14 mouse cellular contexts compared by ENCODE assay signal in genomic region chr16:90522575-90522974, GRCm38 (mm10).
DNase-seq lines count a peak whose midpoint lies in the region; ATAC-seq lines count a peak whose summit lies in the region.
"Had no signal": no experiment of that assay in that cellular context is flagged by ENCODE, and none has a peak within 500 bp of the region (broad histone marks: within the 10 kb centered on the region; RNA-seq: fewer than 3 reads in every experiment).

No protein-coding gene starts in this region.

- DNase-seq in forebrain, embryonic 10.5 days (ENCODE audit: extremely low spot score, low spot score), result no peak
- DNase-seq in forebrain, embryonic 14.5 days (ENCODE audit: low spot score), result no peak
- DNase-seq in retina, postnatal 1 day, result peak; percentile 51
- DNase-seq in retina, embryonic 14.5 days (ENCODE audit: low spot score), result no peak
- no peak for DNase-seq in limb, embryonic 10.5 days (ENCODE audit: low spot score)
- no peak for DNase-seq in embryo, embryonic 10 days (ENCODE audit: low spot score)
- no peak for DNase-seq in adrenal gland, postnatal 25 days
- DNase-seq in spleen, postnatal 10 days (ENCODE audit: low spot score in 2 of 2), result no peak
- DNase-seq: cerebellum, adult 11 months; gastrocnemius, postnatal 10 days; kidney, postnatal 36 days; liver had no signal

- H3K27ac ChIP-seq in forebrain, embryonic 10.5 days, result peak overlapping the region; percentile 76
- no peak overlapping the region for H3K27ac ChIP-seq in forebrain, embryonic 14.5 days (ENCODE audit: low read depth, low read length)
- H3K27ac ChIP-seq in limb, embryonic 10.5 days, result peak overlapping the region; percentile 83

- no peaks in the 10 kb centered on the region for H3K36me3 ChIP-seq in forebrain, embryonic 10.5 days (replicated peaks)
- H3K36me3 ChIP-seq in forebrain, embryonic 14.5 days (ENCODE audit: control insufficient read depth, insufficient read depth, low read length), result no peaks in the 10 kb centered on the region
- no peaks in the 10 kb centered on the region for H3K36me3 ChIP-seq in limb, embryonic 10.5 days
- H3K36me3 ChIP-seq: heart, embryonic 12.5 days; lung, embryonic 15.5 days had no signal

- WGBS in forebrain, embryonic 10.5 days, result 28% methylated on average over 1 of the region's 1 CpGs
- 63% methylated on average over 1 of the region's 1 CpGs for WGBS in forebrain, embryonic 14.5 days
- WGBS in limb, embryonic 10.5 days, result 56% methylated on average over 1 of the region's 1 CpGs

- no peak overlapping the region for H3K9ac ChIP-seq in forebrain, embryonic 14.5 days (ENCODE audit: low read length)
- H3K9ac ChIP-seq: heart, embryonic 12.5 days; lung, embryonic 15.5 days had no signal

- H3K27me3 ChIP-seq in forebrain, embryonic 10.5 days (ENCODE audit: poor library complexity, severe bottlenecking), result peaks cover 14% of the 10 kb centered on the region; the same call in 1 of the 2 replicates
- no peaks in the 10 kb centered on the region for H3K27me3 ChIP-seq in forebrain, embryonic 14.5 days (replicated peaks; ENCODE audit: control insufficient read depth, insufficient read depth, low read length)
- no peaks in the 10 kb centered on the region for H3K27me3 ChIP-seq in limb, embryonic 10.5 days (ENCODE audit: low read depth, poor library complexity, severe bottlenecking)
- H3K27me3 ChIP-seq: heart, embryonic 12.5 days; lung, embryonic 15.5 days had no signal

- ATAC-seq in forebrain, embryonic 14.5 days, result no peak

- H3K9me3 ChIP-seq in forebrain, embryonic 10.5 days, result no peaks in the 10 kb centered on the region
- no peaks in the 10 kb centered on the region for H3K9me3 ChIP-seq in forebrain, embryonic 14.5 days (replicated peaks; ENCODE audit: control insufficient read depth, low read length)
- H3K9me3 ChIP-seq in limb, embryonic 10.5 days (replicated peaks), result no peaks in the 10 kb centered on the region
- H3K9me3 ChIP-seq: heart, embryonic 12.5 days; lung, embryonic 15.5 days had no signal

- H3K4me3 ChIP-seq in forebrain, embryonic 10.5 days, result no peak overlapping the region
- H3K4me3 ChIP-seq in forebrain, embryonic 14.5 days (ENCODE audit: low read depth, low read length), result no peak overlapping the region
- H3K4me3 ChIP-seq in limb, embryonic 10.5 days, result no peak overlapping the region
- H3K4me3 ChIP-seq: heart, embryonic 12.5 days; lung, embryonic 15.5 days had no signal

- peaks cover 48% of the 10 kb centered on the region for H3K4me1 ChIP-seq in forebrain, embryonic 10.5 days
- peaks cover 18% of the 10 kb centered on the region for H3K4me1 ChIP-seq in forebrain, embryonic 14.5 days (ENCODE audit: control insufficient read depth, insufficient read depth, low read length)
- peaks cover 60% of the 10 kb centered on the region for H3K4me1 ChIP-seq in limb, embryonic 10.5 days

- no peak overlapping the region for H3K4me2 ChIP-seq in forebrain, embryonic 14.5 days (ENCODE audit: low read length)
- H3K4me2 ChIP-seq: heart, embryonic 12.5 days; lung, embryonic 15.5 days had no signal
